Mouse (Mus musculus) olfactory bulb, adult 2 months (tissue): ENCODE measurements at regions not wholly inside any gene's neighbourhood (a gene's known extent, or its start where the extent isn't known, plus 50 kb on each side); places are given as distances from the start of the nearest gene placed in this dataset.

Experiments used
- H3K27ac ChIP-seq: fragments of 200-500 bp; 2 replicates; pipeline ENCODE4 v1.5.1; 2012; ENCODE audit warnings: low read depth, low read length; ENCODE audit not compliant: insufficient read depth
- H3K4me1 ChIP-seq: fragments of 200-500 bp; 2 replicates; pipeline ENCODE4 v1.6.1; 2012; ENCODE audit warnings: low read length; ENCODE audit not compliant: control insufficient read depth, insufficient read depth
- H3K4me3 ChIP-seq: fragments of 200-500 bp; 2 replicates; pipeline ENCODE4 v1.5.1; 2012; ENCODE audit warnings: mild to moderate bottlenecking, low read depth, low read length, moderate library complexity; ENCODE audit not compliant: insufficient read depth
- CTCF ChIP-seq: fragments of 200-500 bp; IDR thresholded peaks from 2 replicates; pipeline ENCODE4 v1.5.1; 2012; ENCODE audit warnings: low read depth, mild to moderate bottlenecking, low read length, moderate library complexity; ENCODE audit not compliant: insufficient read depth
- POLR2A ChIP-seq: fragments of 200-500 bp; IDR thresholded peaks from 2 replicates; pipeline ENCODE4 v1.6.1; 2012; ENCODE audit warnings: mild to moderate bottlenecking, low read depth, low read length, moderate library complexity; ENCODE audit not compliant: insufficient read depth
- WGBS: fragments of 180-500 bp; shearing (Covaris S2); methylation state at CpG from one replicate; pipeline ENCODE4 v1.1.7; 2018; 5-methylcytosine and 5-hydroxymethylcytosine counted together

DNA sequence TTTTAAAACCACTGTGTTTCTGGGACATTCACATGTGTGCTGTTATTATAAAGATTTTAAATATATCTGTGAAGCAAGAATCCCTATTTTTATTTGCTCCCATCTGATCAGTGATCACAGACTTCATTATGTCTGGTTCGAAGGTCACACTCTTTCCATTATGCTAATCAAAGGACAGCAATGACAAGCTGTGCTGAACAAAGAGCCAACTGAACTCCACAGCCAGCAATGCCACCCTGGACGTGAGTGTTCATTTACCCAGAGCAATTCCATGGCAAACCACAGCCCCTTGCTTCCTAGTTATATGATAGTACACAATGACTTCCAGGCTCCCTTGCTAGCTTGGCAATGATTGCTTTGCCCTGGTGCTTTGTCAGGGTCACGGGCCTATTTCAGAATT, 55.6 kb upstream of the Ccdc190 start:
- H3K4me1 ChIP-seq = no peaks in the 10 kb centered on the region
- WGBS = 68% methylated on average over 3 of the region's 3 CpGs
- no peak overlapping the region for H3K4me3 ChIP-seq
- H3K27ac ChIP-seq = no peak overlapping the region
- TF ChIP-seq POLR2A (no peak), CTCF (no peak)

DNA sequence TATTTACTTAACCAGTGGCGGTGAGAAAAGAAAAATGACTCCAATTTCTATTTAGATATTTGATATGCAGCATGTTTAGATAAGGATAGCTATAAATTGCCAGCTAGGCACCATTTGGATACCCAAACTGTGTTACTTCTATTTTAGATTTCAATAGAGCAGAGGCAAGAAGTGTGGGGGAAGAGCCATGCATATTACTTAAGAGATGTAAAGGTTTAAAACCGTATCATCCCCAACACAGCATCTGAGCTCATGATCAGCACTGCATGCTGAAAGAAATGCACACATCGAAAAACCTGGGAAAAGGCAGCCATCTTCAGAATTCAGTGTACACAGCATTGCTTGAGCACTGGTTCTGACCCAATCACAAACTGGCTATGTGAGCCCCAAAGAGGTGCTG, 59.8 kb upstream of the Ccdc190 start:
- H3K27ac ChIP-seq = no peak overlapping the region
- H3K4me3 ChIP-seq = no peak overlapping the region
- WGBS = 60% methylated on average over 3 of the region's 3 CpGs
- H3K4me1 ChIP-seq = no peaks in the 10 kb centered on the region
- TF ChIP-seq POLR2A (no peak), CTCF (no peak)

GRCm38 (mm10) chr1:169867453-169867852, 61.0 kb upstream of the Ccdc190 start:
- no peak for TF ChIP-seq POLR2A
- no peak for TF ChIP-seq CTCF
- H3K4me3 ChIP-seq = no peak overlapping the region
- no peak overlapping the region for H3K27ac ChIP-seq
- WGBS = 70% methylated on average over 3 of the region's 3 CpGs
- no peaks in the 10 kb centered on the region for H3K4me1 ChIP-seq

GRCm38 (mm10) chr1:169866840-169867239, 61.6 kb upstream of the Ccdc190 start:
- TF ChIP-seq CTCF (no peak), POLR2A (no peak)
- no peak overlapping the region for H3K4me3 ChIP-seq
- WGBS = 57% methylated on average over 6 of the region's 6 CpGs
- no peaks in the 10 kb centered on the region for H3K4me1 ChIP-seq
- no peak overlapping the region for H3K27ac ChIP-seq

GRCm38 (mm10) chr1:169859041-169859440, 69.4 kb upstream of the Ccdc190 start:
- no peak overlapping the region for H3K27ac ChIP-seq
- no peaks in the 10 kb centered on the region for H3K4me1 ChIP-seq
- no peak for TF ChIP-seq CTCF
- no peak for TF ChIP-seq POLR2A
- 71% methylated on average over 3 of the region's 3 CpGs for WGBS
- no peak overlapping the region for H3K4me3 ChIP-seq

GRCm38 (mm10) chr1:169851663-169852062, 76.8 kb upstream of the Ccdc190 start:
- Histone ChIP-seq H3K27ac (no peak overlapping the region), H3K4me3 (no peak overlapping the region), H3K4me1 (no peaks in the 10 kb centered on the region)
- 57% methylated on average over 4 of the region's 4 CpGs for WGBS
- TF ChIP-seq POLR2A (no peak), CTCF (no peak)

- WGBS = 66% methylated on average over 10 of the region's 10 CpGs
- H3K4me1 ChIP-seq = no peaks in the 10 kb centered on the region
- no peak overlapping the region for H3K4me3 ChIP-seq
- no peak overlapping the region for H3K27ac ChIP-seq
- TF ChIP-seq POLR2A (no peak), CTCF (no peak)
These were observed 80.0 kb upstream of the Ccdc190 start for GRCm38 (mm10) chr1:169848254-169849015.

DNA sequence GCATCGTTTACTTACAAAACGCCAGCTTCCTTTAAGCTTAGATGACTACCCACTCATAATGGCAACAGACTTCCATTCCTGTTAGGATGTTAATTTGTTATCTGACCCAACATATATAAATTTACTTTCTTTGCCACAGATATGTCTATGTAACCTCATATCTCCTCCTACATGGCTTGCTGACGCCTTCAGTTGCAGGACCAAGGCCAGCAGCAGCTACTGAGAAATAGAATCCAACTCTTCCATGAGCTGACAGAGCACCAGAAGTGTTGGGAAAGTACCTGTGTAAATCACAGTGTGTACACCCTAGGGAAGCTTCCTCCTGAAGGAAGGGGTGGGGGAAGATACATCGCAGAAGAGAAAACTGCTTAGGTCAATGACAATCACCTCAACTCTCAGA, 86.0 kb upstream of the Ccdc190 start:
- 87% methylated on average over 4 of the region's 4 CpGs for WGBS
- H3K4me1 ChIP-seq = no peaks in the 10 kb centered on the region
- no peak overlapping the region for H3K27ac ChIP-seq
- no peak overlapping the region for H3K4me3 ChIP-seq
- TF ChIP-seq POLR2A = no peak
- no peak for TF ChIP-seq CTCF

- 72% methylated on average over 4 of the region's 4 CpGs for WGBS
- TF ChIP-seq CTCF = no peak
- TF ChIP-seq POLR2A = no peak
- H3K27ac ChIP-seq = no peak overlapping the region
These were observed 87.5 kb upstream of the Ccdc190 start for GRCm38 (mm10) chr1:169840948-169841347.

GRCm38 (mm10) chr1:169840056-169840728, 88.3 kb upstream of the Ccdc190 start:
- no peak for TF ChIP-seq POLR2A
- no peak for TF ChIP-seq CTCF
- Histone ChIP-seq H3K4me1 (no peaks in the 10 kb centered on the region), H3K4me3 (no peak overlapping the region), H3K27ac (no peak overlapping the region)
- 84% methylated on average over 6 of the region's 6 CpGs for WGBS

More at GRCm38 (mm10) chr1:169840948-169841347, 87.5 kb upstream of the Ccdc190 start:
- H3K4me1 ChIP-seq = no peaks in the 10 kb centered on the region
- no peak overlapping the region for H3K4me3 ChIP-seq
